Mouse (Mus musculus): Measurements from ENCODE around the gene Prmt8. TPM values are rescaled to one million over a fixed set of nuclear protein-coding genes. Genes with fewer than 3 reads are reported as not detected.

The Prmt8 gene
- total RNA-seq, 2 experiments from 2014 or later = not detected

DNA sequence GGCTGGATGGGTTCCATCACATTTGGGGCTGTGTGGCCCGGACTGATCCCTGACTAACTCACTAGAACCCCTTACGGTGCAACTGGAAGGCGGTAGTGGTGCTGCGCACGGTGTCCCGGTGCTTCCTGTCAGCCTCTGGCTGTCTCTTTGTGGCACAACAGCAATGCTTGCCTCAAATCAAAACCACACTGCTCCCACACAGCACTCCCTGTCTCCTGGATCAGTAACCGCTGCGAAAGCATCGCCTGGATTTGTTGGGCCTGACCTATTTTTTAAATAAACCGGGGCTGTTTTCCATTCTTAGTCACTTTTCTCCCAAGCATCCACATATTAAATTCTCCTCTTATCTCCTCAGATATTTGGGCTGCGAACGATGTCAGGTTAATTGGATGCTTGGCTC lies 27.0 kb downstream of the Prmt8 start:
- no peak for DNase-seq
- intact Hi-C loops (cut with DNase I; ENCODE audit: low total_unique reads) = no loop called here

- DNase-seq = no peak
- intact Hi-C loops (cut with DNase I; ENCODE audit: low total_unique reads) = no loop called here
Observed at GRCm38 (mm10) chr6:127741162-127741561, 28.1 kb downstream of the Prmt8 start.

GRCm38 (mm10) chr6:127740711-127741110 lies 28.6 kb downstream of the Prmt8 start:
- intact Hi-C loops (cut with DNase I; ENCODE audit: low total_unique reads) = no loop called here
- no peak for DNase-seq

GRCm38 (mm10) chr6:127739921-127740320 lies 29.4 kb downstream of the Prmt8 start:
- DNase-seq = no peak
- intact Hi-C loops (cut with DNase I; ENCODE audit: low total_unique reads) = no loop called here

DNA sequence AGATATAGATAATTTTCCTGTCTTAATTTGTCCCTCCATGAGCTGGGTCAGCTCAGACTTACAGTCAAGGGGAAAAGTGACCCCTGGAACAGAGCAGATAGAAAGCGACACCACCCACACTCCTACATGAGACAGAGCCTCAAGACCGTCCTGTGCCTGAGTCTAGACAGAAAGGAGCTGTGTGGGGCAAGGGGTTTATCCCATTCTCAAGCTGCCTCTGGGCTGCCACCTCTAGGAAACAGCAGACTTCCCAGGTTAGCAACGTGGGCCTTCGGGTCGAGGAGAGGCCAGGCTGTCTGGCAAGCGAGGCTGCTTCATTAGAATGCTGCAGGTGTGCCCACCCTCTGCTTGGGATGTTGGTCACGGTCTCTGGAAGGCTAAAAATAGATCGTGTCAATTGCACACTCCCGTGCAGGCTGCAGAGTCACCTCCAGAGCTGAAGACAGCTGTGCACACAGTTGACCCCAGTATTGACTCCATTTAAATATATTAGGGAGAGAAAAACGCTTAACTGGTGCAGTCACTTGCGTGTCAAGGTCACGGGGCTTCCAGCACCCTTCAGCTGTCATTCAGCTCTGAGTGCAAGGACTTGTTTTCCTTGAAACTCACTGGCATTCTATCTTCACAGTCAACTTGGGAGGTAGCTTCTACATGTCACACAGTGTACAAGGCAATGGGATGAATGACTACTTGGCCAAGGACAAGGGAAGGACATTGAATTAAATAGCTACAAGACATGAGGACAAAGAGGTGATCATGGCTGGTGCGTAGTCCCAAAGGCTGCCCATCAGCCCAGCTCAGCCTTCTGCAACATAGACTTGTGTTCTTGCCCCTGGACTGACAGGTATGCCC lies 33.9 kb downstream of the Prmt8 start:
- intact Hi-C loops (cut with DNase I; ENCODE audit: low total_unique reads) = no loop called here
- no peak for DNase-seq

DNA sequence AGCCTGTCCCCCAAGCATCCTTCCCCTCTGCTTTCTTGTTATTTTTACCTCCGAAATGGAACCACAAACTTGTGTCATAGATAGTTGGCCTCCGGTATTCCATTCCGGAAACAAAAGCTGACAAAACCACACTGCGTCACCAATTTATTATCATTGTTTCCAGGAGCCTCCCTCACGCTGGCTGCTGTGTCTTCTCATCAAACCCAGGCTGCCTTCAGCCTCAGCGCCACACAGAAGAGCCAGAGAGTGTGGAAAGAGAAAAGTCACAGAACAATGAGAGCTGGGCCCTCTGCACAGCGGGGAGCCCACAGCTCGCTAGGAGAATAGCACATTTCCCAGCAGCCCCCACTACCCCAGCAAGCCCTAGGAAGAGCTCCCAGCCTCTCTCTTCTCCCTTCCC lies 46.1 kb downstream of the Prmt8 start:
- DNase-seq = no peak
- intact Hi-C loops (cut with DNase I; ENCODE audit: low total_unique reads) = no loop called here

- intact Hi-C loops (cut with DNase I; ENCODE audit: low total_unique reads) = no loop called here
- no peak for DNase-seq
Observed at GRCm38 (mm10) chr6:127719875-127720274, 49.4 kb downstream of the Prmt8 start.

- no peak for DNase-seq
- intact Hi-C loops (cut with DNase I; ENCODE audit: low total_unique reads) = no loop called here
Observed at GRCm38 (mm10) chr6:127717239-127718137, 51.8 kb downstream of the Prmt8 start.

- intact Hi-C loops (cut with DNase I; ENCODE audit: low total_unique reads) = no loop called here
- no peak for DNase-seq
Observed at GRCm38 (mm10) chr6:127715428-127715827, 53.8 kb downstream of the Prmt8 start.

DNA sequence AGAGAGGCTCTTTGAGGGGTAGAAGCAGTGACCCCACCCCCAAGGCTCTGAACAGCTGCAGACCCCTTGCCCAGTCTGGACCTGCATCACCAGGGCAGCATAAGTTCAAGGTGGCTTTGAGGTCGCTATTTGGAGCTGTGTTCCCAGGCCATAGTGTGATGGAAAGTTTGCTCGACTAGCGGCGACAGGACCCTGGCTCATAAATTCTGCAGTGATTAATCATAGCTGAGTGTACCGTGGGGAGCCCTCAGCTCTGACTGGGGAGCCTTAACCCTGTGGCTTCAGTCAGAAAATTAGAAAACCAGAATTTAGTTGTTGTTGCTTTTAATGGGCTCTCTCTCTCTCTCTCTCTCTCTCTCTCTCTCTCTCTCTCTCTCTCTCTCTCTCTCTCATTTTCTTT lies 54.4 kb downstream of the Prmt8 start:
- no peak for DNase-seq
- intact Hi-C loops (cut with DNase I; ENCODE audit: low total_unique reads) = no loop called here

- no peak for DNase-seq
- intact Hi-C loops (cut with DNase I; ENCODE audit: low total_unique reads) = no loop called here
Observed at GRCm38 (mm10) chr6:127708218-127708628, 61.0 kb downstream of the Prmt8 start.

GRCm38 (mm10) chr6:127701036-127701783 lies 68.1 kb downstream of the Prmt8 start:
- no peak for DNase-seq
- intact Hi-C loops (cut with DNase I; ENCODE audit: low total_unique reads) = no loop called here

- no peak for DNase-seq
- intact Hi-C loops (cut with DNase I; ENCODE audit: low total_unique reads) = no loop called here
Observed at GRCm38 (mm10) chr6:127693681-127694080, 75.6 kb downstream of the Prmt8 start.

GRCm38 (mm10) chr6:127692298-127692697 lies 77.0 kb downstream of the Prmt8 start:
- intact Hi-C loops (cut with DNase I; ENCODE audit: low total_unique reads) = no loop called here
- DNase-seq = no peak

- DNase-seq = no peak
- intact Hi-C loops (cut with DNase I; ENCODE audit: low total_unique reads) = no loop called here
Observed at GRCm38 (mm10) chr6:127687181-127687860, 82.0 kb downstream of the Prmt8 start.

GRCm38 (mm10) chr6:127684981-127685380 lies 84.3 kb downstream of the Prmt8 start:
- intact Hi-C loops (cut with DNase I; ENCODE audit: low total_unique reads) = no loop called here
- DNase-seq = peak; percentile 57

DNA sequence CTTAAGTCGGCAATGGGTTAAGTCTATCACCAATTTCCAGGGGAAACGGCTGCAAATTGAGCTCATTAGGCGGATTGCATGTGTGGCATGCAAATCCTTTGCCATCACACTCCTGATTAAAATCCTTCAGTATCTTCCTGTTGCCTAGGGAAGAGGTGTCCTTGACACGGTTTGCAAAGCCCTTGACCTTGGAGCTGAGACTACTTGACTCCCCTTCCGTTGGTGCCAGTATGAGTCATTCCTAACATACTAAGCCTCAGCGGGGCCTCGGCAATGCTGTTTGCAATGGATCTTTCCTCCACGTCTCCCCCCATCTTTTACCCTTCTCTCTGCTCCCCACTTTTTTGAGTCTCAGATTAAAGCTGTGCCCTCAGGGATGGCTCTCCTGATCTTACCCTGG lies 85.7 kb downstream of the Prmt8 start:
- DNase-seq = no peak
- intact Hi-C loops (cut with DNase I; ENCODE audit: low total_unique reads) = no loop called here

DNA sequence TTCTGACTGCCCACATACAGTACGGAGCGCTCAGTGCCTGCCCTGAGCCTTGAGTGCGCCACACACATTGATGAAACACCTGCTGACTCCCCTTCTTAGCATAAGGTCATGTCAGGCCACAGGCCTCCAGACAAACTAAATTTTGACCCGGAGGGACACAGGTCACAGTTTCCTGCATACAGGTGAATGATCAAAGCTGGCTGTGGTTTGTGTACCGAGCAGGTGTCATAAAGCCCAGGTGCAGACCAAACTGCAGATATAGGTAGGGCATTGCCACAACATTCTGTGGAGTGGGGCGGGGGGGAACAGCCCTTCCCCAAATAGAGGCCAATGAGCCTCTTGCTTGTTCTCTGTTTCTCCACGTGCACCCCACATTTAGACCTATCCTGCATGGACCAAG lies 88.5 kb downstream of the Prmt8 start:
- intact Hi-C loops (cut with DNase I; ENCODE audit: low total_unique reads) = no loop called here
- DNase-seq = no peak

- DNase-seq = no peak
- intact Hi-C loops (cut with DNase I; ENCODE audit: low total_unique reads) = no loop called here
Observed at GRCm38 (mm10) chr6:127678998-127679397, 90.3 kb downstream of the Prmt8 start.
